Mouse (Mus musculus): Measurements from ENCODE around the gene Zbtb8os.

Gene Zbtb8os

GRCm38 (mm10) chr4:129377601-129378390 is 42.3 kb downstream of the Zbtb8os start, which contains the start of gene Zbtb8a:
Gene Zbtb8a (minus strand): TSS chr4:129378116.
- peak; percentile 65 for DNase-seq

GRCm38 (mm10) chr4:129379805-129380204 is 44.3 kb downstream of the Zbtb8os start:
- no peak for DNase-seq

- DNase-seq, result no peak
Measured at GRCm38 (mm10) chr4:129381148-129381547, 45.7 kb downstream of the Zbtb8os start.

- DNase-seq, result no peak
Measured at GRCm38 (mm10) chr4:129382029-129382428, 46.5 kb downstream of the Zbtb8os start.

- DNase-seq, result no peak
Measured at GRCm38 (mm10) chr4:129382488-129382887, 47.0 kb downstream of the Zbtb8os start.

GRCm38 (mm10) chr4:129383586-129383985 is 48.1 kb downstream of the Zbtb8os start:
- DNase-seq, result peak; percentile 39

GRCm38 (mm10) chr4:129384440-129384839 is 48.9 kb downstream of the Zbtb8os start:
- DNase-seq, result peak; percentile 59

GRCm38 (mm10) chr4:129385685-129386084 is 50.2 kb downstream of the Zbtb8os start:
- no peak for DNase-seq

- DNase-seq, result no peak
Measured at GRCm38 (mm10) chr4:129386269-129386946, 50.9 kb downstream of the Zbtb8os start.

GRCm38 (mm10) chr4:129386989-129387388 is 51.5 kb downstream of the Zbtb8os start:
- no peak for DNase-seq

GRCm38 (mm10) chr4:129388404-129388803 is 52.9 kb downstream of the Zbtb8os start:
- DNase-seq, result no peak

GRCm38 (mm10) chr4:129390216-129390743 is 54.8 kb downstream of the Zbtb8os start:
- DNase-seq, result no peak

GRCm38 (mm10) chr4:129390936-129391557 is 55.6 kb downstream of the Zbtb8os start:
- no peak for DNase-seq

GRCm38 (mm10) chr4:129394089-129394870 is 58.8 kb downstream of the Zbtb8os start:
- no peak for DNase-seq

- DNase-seq, result peak; percentile 65
Measured at GRCm38 (mm10) chr4:129396960-129397359, 61.5 kb downstream of the Zbtb8os start.

GRCm38 (mm10) chr4:129399813-129400212 is 64.3 kb downstream of the Zbtb8os start:
- no peak for DNase-seq

Measured in lung, postnatal 14 days (tissue).